Mouse (Mus musculus): Measurements from ENCODE around the gene Tent2.
"Not testable (repeated sequence)": the region's sequence is repeated elsewhere in the genome, so short reads cannot be mapped to it uniquely, and the experiment has no call there.

The Tent2 gene

DNA sequence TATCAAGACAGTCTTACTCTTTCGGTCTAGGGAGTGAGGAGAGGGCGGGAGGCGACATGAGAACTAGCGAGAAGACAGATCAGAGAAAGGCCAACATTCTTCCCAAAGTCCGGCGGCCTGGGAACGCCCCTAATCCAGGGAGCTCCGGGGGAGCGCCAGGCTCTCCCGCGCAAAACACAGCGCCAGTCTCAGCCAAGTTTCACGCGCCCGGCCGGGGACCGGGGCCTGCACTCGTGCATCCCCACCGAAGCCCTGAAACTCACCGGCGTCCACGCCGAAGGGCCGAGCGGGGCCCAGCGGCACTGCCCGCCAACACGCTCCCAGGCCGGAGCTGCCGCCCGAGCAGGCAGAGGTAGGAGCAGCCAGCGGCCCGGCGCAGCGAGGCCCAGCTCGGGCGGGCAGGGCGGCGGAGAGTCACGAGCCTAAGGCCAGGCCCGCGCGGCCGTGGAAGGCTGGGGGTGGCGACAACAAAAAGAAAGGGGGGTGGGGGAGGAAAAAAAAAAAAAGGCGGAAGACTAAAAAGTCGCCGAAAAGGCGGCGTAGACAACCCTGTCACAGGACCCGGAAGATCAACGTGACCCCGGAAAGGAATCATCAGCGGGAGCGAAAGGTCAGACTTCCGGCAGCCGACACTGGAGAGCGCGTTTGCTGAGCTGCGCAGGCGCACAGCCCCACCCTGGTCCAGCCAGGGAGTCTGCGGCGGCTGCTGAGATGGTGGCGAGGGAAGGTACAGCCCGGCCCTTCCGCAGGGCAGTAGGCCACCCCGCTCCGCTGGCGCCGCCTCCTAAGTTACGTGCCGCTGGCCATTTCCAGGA, at the start of gene Tent2:
Gene Tent2, minus strand, starts transcription at position 555 of the 815 bp plus-strand sequence.
- DNase-seq: peak; percentile 94 to 96

DNA sequence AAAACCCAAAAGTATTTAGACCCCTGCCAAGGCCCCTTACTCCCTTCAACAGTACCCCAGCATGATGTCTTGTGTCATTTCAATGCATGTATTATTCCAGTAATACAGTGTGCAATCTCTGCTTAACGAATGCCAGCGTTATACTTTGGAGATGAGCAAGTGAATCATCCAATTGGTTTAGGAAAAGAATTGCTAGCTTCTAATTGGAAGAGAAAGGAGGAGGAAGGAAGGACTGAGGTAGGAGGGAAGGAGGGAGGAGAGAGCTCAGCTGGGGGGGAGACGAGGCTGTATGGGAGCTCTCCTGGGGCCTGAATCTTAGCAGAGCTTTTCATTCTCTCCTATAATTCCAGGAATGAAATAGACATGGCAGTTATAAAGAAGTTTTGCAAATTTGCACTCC, 49.0 kb upstream of the Tent2 start:
- no peak for DNase-seq

DNA sequence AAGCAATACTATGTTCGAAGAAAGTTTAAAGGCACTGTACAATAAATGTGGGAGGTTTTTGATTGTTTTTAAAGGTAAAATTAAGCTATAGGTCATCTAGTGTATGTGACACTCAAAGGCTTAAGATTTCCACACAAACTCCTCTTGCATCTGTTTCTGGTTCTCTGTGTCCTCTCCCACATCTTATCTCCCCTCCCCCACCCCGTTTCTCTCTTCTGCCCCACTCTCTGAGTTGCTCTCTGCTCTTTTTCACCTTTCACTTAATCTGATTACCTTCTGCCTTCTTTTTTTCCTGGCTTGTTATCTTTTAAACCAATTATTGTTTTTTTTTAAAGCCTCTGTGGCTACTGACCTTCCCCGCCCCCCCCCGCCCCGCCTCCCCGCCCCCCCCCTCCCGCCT, 47.4 kb upstream of the Tent2 start:
- DNase-seq: no peak

DNA sequence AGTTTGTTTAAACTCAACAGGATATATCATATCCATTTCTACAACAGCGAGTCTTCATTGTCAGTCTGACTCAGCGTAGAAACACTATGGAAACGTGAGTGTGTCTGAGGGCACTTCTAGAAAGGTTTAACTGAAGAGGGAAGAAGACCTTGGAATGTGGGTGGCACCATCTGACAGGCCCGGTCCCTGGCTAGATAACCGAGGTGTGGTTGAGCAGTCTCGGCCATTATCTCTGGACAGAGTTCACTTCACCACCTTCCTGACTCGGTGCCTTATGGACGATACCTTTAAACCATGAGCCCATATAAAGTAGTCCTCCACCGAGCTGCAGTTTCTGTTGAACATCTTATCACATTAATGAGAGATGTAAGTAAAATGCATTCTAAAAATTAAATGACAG, 46.9 kb upstream of the Tent2 start:
- DNase-seq: no peak

DNA sequence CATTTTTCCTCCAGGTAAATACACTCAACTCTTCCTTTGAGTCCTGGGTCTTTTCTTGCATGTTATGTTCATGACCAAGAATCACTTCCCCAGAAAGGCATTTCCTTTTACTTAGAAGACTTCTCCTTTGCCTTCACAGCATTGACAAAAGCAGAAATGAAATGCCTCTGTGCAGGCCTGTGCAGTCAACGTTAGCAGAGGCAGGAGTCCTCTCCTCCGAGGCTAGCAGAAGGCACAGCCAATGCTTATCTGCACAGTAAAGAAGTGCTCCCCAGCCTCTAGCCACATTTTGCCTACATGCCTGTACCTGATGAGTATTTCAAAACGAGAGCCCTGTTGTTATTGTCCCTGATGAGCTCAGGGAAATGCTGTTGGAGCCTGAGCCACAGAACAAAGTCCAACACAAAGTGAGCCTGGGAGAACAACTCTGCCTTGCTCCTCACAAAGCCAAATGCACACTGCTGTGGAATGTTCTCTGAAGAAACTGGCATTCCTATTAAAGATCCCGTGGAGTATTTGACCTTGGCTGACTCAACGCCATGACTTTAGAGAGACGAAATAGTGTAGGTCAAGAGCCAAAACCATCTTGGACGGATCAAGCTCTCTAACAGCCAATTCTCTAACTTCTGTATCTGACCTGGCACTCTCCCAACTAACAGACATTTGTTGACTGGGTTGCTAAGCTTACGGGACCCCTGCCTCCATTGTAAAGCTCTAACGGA, 45.7 kb upstream of the Tent2 start:
- DNase-seq: peak; percentile 20 to 33

DNA sequence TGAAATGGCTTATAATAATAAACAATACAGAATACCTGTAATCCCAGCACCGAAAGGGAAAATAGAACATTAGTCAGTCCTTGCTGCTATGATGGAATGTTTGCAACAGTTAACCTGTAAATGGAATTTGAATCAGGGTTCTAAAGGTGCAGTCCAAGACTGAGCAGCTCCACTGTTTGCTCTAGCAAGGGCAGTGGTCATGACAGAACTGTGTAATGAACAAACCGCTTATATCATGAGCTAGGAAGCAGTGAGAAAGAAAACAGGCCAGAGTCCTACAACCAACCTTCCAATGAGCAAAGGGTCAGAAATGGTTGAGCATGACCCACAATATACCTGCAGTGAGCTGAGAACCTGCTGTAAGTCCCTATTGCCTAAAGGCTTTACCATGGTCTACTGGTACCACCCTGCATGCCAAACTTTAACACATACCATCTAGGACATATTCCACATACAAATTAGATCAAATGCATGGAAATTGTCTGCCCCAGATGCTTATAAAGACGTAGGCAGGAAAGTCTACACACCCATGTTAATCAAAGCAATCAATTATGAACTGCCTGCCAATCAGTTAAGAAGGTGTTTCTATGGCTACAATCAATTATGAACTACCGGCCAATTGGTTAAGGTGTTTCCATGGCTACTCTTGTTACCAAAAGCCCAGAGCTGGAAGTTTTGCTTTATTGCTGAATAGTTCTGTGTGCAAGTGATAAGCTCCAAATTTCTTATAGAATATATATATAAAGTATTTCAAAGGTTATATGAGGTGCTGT, 42.3 kb upstream of the Tent2 start:
- DNase-seq: no peak

DNA sequence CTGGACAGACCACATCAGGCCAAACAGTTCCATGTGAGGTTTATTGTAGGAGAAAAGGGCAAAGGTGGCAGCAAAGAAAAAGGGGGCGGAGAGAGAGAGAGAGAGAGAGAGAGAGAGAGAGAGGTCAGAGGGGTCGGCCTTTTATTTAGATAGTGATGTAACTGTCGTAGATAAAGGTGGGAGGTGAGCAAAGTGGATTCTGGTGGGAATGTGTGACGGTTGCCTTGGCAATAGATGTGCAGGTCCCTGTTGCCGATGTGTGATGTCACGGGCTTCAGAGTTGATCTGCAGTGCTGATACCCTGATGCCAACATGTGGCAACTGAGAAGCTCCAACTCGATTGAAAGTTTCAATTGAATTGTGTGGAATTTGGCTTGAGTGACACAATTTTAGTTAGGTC, 40.1 kb upstream of the Tent2 start:
- DNase-seq: no peak

DNA sequence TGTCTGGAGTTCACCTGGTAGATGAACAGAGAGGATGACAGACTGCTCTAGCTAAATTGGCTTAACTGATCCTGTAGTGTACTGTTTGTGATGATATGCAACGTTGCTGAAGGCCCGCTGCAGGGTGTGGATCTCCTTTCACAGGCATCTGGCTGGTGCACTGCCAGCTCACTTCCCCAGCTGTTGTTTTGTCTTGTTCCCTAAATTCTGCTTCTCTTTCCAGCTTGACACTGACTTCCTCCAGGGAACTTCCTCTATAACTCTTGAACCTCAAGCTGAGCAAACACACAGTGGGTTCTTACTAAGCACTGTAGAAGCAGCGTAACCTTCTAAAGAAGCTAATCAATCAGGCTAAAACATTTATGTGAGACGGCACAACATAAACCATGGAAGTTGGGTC, 38.8 kb upstream of the Tent2 start:
- DNase-seq: no peak

DNA sequence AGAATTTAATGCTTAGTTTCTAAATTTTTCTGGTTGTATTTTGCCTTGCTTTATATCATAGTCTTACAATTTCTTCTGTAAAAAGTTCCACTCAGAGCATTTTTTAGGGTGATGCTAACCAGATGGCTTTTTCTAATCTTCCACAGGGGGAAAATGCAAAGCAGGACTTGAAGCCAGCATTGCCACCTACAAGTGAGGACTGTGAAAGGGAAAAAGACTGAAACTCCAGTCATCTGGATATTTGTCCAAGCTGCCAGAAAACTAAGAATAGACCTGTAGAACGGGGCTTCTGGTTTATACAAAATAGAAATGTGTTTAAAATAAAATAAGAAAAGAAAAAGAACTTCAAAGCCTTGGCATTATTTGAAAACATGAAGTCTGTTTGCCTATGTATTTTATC, 19.6 kb upstream of the Tent2 start:
- no peak for DNase-seq

DNA sequence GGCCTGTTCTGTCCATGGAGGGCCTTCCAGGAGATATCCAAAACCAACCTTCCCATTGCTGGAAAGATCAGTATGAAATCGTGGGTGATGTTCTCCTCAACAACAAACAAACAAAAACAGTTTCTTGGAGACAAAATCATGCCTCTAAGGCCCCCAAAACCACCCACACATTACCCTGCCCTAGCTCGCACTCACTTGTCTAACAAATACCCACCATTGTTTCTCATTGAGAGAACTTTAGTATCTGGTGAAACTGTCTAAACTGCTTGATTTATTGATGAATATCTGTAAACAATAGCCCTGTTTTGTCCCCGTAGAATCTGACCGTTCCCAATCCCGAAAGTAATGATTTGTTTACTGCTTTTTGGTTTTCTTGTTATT, 451 bp upstream of the Tent2 start:
- DNase-seq: no peak

DNA sequence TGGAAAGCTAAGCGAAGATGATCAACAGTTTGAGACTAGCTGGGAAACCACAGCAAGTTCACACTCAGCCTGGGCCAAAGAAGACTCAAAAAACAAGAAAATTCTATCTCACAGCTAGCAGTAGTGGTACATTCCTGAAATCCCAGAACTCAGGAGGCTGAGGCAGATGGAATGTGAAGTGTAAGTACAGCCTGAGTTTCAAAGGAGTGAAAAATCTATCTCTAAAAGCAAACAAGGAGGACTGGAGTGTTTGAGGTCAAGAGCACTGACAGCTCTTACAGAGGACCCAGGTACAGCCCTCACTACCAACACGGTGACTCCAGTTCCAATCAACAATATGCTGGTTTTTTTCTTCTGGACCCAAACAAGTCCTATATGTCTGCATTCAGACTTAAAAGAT, 2.8 kb downstream of the Tent2 start:
- DNase-seq: no peak

DNA sequence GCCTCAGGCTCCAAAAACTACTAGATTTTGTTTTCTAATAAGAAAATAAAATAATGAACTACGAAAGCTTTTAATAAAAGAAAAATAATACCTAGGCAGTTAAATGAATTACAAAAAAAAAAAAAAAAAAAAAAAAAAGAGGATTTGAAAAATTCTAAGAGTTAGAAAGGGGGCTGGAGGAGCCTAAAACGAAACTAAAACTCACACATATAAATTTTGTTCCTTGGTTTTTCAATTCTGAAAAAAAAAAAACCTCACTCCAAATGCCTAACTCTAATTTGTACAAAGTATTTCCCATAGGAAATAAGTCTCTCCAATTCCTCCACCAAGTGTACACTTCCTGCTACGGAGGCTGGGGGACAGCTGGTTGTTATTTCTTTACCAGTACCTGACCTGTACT, 3.4 kb downstream of the Tent2 start:
- DNase-seq: no peak

DNA sequence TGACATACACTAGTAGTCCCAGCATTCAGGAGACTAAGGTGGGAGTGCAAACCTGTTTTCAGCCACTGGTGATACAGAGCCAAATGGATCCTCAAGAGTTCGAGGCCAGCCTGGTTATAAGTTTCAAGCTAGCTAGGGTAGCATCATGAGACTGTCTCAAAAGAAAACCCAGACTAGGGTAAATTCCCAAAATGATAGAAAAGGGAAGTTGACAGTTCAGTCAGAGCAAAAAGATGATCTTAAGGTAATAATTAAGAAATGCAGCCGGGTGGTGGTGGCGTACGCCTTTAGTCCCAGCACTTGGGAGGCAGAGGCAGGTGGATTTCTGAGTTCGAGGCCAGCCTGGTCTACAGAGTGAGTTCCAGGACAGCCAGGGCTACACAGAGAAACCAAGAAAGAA, 4.4 kb downstream of the Tent2 start:
- not testable (repeated sequence) for DNase-seq

DNA sequence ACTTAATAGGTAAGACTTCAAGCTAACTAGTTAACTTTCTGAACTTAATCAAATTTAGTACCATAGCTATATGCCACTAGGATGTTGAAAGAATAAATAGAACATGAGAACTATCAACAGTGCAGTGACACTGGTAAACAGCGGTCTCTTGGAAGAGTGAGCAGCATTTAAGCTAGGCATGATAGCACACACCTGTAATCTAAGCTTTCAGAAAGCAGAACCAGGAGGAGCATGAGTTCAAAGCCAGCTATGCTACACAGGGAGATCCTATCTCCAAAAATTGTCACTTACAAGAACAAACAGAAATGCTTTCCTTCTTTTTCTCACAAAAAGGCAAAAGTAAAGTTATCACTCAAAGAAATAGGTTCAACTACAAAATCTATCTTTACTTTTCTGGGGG, 11.8 kb downstream of the Tent2 start:
- DNase-seq: no peak

DNA sequence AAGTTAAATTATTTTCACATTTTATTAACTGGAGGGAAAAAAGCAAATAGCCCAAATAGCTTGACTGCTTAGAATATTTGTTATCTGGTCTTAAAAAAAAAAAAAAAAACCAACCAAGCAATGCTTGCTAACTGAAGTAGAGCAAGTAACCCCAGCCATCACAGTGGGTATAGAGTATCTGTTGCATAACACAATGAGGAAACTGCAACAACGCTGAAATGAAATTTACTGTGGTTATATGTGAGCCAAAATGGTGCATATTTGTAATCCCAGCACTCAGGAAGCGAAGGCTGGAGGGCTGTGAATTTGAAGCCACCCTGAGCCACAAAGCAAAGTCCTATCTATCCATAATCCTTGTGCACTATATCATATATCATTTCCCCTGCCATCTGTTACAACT, 12.7 kb downstream of the Tent2 start:
- no peak for DNase-seq

DNA sequence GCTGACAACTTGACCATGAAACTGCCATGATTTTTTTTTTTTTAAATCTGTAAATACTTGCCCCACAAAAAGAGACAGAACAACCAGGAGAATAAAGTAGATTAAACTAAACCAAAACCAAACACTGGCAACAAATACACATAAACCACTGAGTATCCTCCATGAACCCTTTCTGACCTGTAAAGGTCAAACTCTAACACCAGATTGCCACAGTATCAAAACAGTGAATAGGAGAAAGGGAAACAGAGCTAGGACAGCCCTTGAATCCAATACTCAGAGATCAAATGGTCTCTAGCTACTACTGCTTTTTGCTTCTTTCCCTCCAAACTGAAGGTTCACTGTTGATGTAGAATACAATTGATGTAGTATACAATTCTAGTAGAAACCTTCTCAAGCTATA, 14.6 kb downstream of the Tent2 start:
- no peak for DNase-seq

DNA sequence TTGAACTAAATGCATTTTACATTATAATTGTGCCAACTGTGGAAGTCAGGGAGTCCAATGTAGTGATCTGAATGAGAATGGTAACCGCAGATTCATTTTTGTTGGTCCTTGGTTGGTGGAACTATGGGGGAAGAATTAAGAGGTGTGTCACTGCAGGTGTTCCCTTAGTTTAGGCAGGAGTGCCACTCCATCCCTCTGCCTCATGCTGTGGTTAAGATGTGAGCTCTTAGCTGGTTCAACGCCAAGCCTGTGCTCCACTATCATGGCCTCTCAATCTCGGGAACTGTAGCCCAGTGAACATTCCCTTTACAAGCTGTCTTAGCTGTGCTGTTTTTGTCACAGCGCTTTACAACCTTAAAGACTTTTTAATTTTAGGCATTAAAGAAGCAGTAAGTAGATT, 28.9 kb downstream of the Tent2 start:
- peak in 1 of 2 experiments; percentile 20 for DNase-seq

DNA sequence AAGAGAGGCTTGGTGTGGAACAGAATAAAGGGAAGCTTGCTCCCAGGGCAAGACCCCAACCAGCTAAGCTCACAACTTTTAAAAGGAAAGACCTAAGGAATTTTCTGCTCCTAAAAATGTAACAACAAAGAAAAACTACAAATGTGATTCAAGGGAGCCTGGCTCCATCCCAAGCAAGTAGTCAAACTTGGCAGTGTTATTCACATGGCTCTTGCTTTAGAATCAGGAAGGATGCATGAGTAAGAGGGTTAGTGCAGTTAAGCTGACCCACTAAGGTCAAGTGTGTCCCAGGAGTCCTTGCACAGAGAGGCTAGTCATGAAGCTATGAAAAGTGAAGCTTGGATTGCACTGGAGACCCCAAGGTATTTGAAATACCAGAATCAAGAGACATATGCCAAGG, 29.7 kb downstream of the Tent2 start:
- DNase-seq: no peak

DNA sequence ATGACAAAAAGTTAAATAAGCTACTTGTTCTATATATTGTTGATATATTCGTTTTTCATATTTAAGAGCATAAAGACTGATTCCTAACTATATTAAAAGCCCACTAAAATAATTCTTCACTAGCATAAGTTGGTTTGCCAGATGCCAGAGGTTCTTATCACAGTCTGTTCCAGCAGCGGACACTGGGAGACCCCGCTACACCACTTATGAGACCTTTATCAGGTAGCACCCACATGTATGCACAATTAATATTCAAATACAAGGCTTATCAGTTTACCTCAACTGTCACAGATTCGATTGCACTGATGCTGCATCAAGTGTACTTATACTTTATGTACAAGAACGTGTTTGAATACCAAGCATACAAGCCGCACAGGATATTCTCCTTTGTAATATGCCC, 33.9 kb downstream of the Tent2 start:
- no peak for DNase-seq

DNA sequence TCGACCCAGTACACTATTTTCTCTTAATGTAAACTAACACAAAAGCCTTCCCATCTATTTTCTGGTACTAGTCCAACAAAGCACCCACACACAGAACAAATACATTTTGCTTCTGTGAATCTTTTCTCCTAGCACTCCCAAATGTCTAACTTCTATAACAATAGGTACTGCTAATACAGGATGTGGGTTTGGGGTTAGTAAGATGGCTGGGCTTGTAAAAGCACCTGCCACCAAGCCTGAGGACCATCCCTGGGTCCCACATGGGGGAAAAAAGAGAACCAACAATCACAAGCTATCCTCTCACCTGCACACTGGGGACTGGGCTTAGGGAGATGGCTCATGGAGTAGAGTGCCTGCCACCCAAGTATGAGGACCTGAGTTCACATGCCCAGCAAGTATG, 38.9 kb downstream of the Tent2 start:
- no peak for DNase-seq

DNA sequence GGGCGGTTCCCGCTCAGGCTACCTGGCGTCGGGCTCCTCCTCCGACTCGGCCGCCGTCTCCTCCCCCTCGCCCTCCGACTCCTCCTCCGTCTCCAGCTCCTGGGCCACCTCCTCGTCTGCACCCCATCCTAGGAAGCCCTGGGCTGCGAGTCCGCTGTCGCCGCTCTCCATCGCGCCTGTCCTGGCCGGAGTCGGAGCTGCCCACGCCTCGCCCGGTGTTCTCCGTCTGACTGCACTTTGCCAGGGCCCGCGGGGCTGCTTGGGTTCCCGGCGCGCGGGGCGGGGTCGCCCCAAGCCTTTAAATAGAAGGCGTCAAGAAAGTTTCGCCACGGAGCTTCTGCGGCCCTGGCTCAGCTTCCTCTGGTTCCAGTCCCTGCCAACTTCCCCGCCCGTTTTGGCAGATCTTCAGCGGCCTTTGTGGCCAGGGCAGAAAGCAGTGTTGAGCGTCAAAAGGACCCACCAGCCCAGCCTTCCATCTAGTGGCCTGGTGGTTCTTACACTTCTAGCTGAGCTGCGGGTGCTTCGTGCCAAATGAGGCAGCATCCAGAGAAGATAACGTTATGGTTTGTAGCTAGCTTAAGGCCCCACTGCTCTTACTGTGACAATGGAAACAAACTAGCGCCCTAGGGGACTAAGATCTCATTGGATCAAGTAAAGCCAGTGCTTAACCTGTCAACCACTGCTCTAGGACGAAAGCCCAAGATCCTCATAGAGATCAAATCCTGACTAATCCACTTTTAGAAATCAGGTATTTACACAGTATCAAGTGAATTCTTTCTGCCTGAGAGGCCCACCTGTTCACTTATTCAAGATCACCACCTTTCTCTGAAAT, 47.6 kb downstream of the Tent2 start, which contains the start of gene Cmya5:
Gene Cmya5, minus strand, starts transcription at position 389 of the 832 bp plus-strand sequence.
- peak; percentile 96 to 97 for DNase-seq

DNA sequence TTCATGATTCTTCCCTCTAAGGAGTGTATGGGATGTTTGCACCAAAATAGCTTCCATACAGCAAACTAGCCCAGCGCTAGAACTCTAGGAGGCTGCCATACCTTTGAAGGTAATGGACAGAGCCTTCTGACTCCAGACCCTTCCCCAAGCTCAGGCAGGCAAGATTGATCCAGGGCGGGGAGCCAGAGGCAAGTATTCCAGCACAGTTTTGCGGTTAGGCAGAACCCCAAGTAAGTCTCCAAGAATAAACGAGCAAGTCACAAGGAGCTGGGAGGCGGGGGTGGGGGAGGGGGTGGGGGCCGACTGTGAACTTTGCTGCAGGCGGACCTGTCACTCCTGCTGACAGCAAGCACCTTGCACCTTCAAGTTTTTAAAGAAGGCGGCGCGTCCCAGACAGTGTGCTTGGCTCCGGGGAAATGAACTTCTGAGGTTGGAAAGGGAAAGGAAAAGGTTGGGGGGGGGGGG, 48.3 kb downstream of the Tent2 start:
- DNase-seq: peak; percentile 19 to 33

DNA sequence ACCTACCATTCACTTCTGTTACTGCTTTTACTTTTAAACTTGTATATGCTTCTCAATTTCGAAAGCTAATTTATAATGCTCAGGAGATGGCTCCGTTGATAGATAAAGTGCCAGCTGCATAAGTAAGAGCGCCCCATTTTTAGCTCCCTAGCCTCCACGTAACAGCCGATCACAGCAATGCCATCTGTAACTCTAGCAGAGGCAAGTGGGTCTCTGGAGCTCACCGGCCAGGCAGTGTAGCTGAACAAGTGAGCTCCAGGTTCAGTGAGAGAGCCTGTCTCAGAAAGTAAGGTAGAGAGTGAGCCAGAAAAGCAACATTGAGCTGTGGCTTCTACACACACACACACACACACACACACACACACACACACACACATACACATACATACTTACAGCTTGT, 51.0 kb downstream of the Tent2 start:
- no peak for DNase-seq
